Comparison of ENCODE assay signal across 22 mouse cellular contexts in genomic region chr3:55157413-55157812, GRCm38 (mm10). TPM values are rescaled to one million over a fixed set of nuclear protein-coding genes. Genes with fewer than 3 reads are reported as not detected.
A peak's percentile ranks its signal among the peaks of the same experiment; 100 is the strongest.
DNase-seq lines count a peak whose midpoint lies in the region; ATAC-seq and TF ChIP-seq lines count a peak whose summit lies in the region.
"Had no signal": no experiment of that assay in that cellular context is flagged by ENCODE, and none has a peak within 500 bp of the region (broad histone marks: within the 10 kb centered on the region; RNA-seq: fewer than 3 reads in every experiment).

No protein-coding gene starts in this region.

- no peak overlapping the region for H3K4me2 ChIP-seq in intestine, embryonic 14.5 days (ENCODE audit: low read length)
- H3K4me2 ChIP-seq in intestine, embryonic 15.5 days (replicated peaks) = no peak overlapping the region
- no peak overlapping the region for H3K4me2 ChIP-seq in forebrain, postnatal 0 days (ENCODE audit: low read depth)
- H3K4me2 ChIP-seq in midbrain, embryonic 16.5 days (ENCODE audit: low read length) = no peak overlapping the region
- H3K4me2 ChIP-seq: embryonic facial prominence, embryonic 13.5 days; liver, embryonic 11.5 days; neural tube, embryonic 13.5 days had no signal

- no peaks in the 10 kb centered on the region for H3K9me3 ChIP-seq in intestine, embryonic 14.5 days (ENCODE audit: control insufficient read depth, low read length)
- no peaks in the 10 kb centered on the region for H3K9me3 ChIP-seq in intestine, embryonic 15.5 days
- no peaks in the 10 kb centered on the region for H3K9me3 ChIP-seq in forebrain, postnatal 0 days (ENCODE audit: low read length)
- H3K9me3 ChIP-seq in midbrain, embryonic 16.5 days (replicated peaks; ENCODE audit: control insufficient read depth, low read length, poor library complexity, severe bottlenecking) = no peaks in the 10 kb centered on the region
- H3K9me3 ChIP-seq: embryonic facial prominence, embryonic 13.5 days; neural tube, embryonic 13.5 days had no signal

- no peak overlapping the region for H3K27ac ChIP-seq in intestine, embryonic 14.5 days (ENCODE audit: low read depth)
- no peak overlapping the region for H3K27ac ChIP-seq in intestine, embryonic 15.5 days
- no peak overlapping the region for H3K27ac ChIP-seq in forebrain, postnatal 0 days (ENCODE audit: low read depth, low read length)
- no peak overlapping the region for H3K27ac ChIP-seq in midbrain, embryonic 16.5 days (ENCODE audit: low read length)
- H3K27ac ChIP-seq: embryonic facial prominence, embryonic 13.5 days; neural tube, embryonic 13.5 days had no signal

- 66% methylated on average over 5 of the region's 5 CpGs for WGBS in intestine, embryonic 14.5 days
- 60% methylated on average over 5 of the region's 5 CpGs for WGBS in intestine, embryonic 15.5 days
- 32% methylated on average over 5 of the region's 5 CpGs for WGBS in forebrain, postnatal 0 days
- WGBS in midbrain, embryonic 16.5 days = 42% methylated on average over 5 of the region's 5 CpGs

- H3K4me3 ChIP-seq in intestine, embryonic 14.5 days (ENCODE audit: low read depth, low read length) = no peak overlapping the region
- no peak overlapping the region for H3K4me3 ChIP-seq in intestine, embryonic 15.5 days (replicated peaks)
- H3K4me3 ChIP-seq in forebrain, postnatal 0 days (ENCODE audit: low read depth, low read length) = no peak overlapping the region
- no peak overlapping the region for H3K4me3 ChIP-seq in midbrain, embryonic 16.5 days (ENCODE audit: low read depth, low read length)
- H3K4me3 ChIP-seq: embryonic facial prominence, embryonic 13.5 days; neural tube, embryonic 13.5 days had no signal

- H3K36me3 ChIP-seq in intestine, embryonic 14.5 days (ENCODE audit: control insufficient read depth, insufficient read depth, low read length) = no peaks in the 10 kb centered on the region
- no peaks in the 10 kb centered on the region for H3K36me3 ChIP-seq in intestine, embryonic 15.5 days
- H3K36me3 ChIP-seq in forebrain, postnatal 0 days (ENCODE audit: insufficient read depth) = no peaks in the 10 kb centered on the region
- H3K36me3 ChIP-seq in midbrain, embryonic 16.5 days (ENCODE audit: control insufficient read depth, insufficient read depth, low read length) = no peaks in the 10 kb centered on the region
- H3K36me3 ChIP-seq: embryonic facial prominence, embryonic 13.5 days; G1E; neural tube, embryonic 13.5 days had no signal

- no peaks in the 10 kb centered on the region for H3K27me3 ChIP-seq in intestine, embryonic 14.5 days (replicated peaks; ENCODE audit: control insufficient read depth, insufficient read depth, low read length)
- no peaks in the 10 kb centered on the region for H3K27me3 ChIP-seq in intestine, embryonic 15.5 days (replicated peaks)
- H3K27me3 ChIP-seq in forebrain, postnatal 0 days (ENCODE audit: insufficient read depth, low read length) = no peaks in the 10 kb centered on the region
- no peaks in the 10 kb centered on the region for H3K27me3 ChIP-seq in midbrain, embryonic 16.5 days (ENCODE audit: control insufficient read depth, insufficient read depth, low read depth, low read length)
- H3K27me3 ChIP-seq: embryonic facial prominence, embryonic 13.5 days; neural tube, embryonic 13.5 days had no signal

- H3K4me1 ChIP-seq in intestine, embryonic 14.5 days (replicated peaks; ENCODE audit: control insufficient read depth, insufficient read depth, low read length) = no peaks in the 10 kb centered on the region
- H3K4me1 ChIP-seq in intestine, embryonic 15.5 days (replicated peaks) = no peaks in the 10 kb centered on the region
- peaks cover 5% of the 10 kb centered on the region; the same call in 1 of the 2 replicates for H3K4me1 ChIP-seq in forebrain, postnatal 0 days (ENCODE audit: insufficient read depth)
- peaks cover 3% of the 10 kb centered on the region for H3K4me1 ChIP-seq in midbrain, embryonic 16.5 days (ENCODE audit: control insufficient read depth, insufficient read depth, low read length)
- H3K4me1 ChIP-seq: embryonic facial prominence, embryonic 13.5 days; megakaryocyte, embryonic 14.5 days had no signal

- H3K9ac ChIP-seq in intestine, embryonic 14.5 days (ENCODE audit: low read length) = no peak overlapping the region
- H3K9ac ChIP-seq in intestine, embryonic 15.5 days = no peak overlapping the region
- H3K9ac ChIP-seq in forebrain, postnatal 0 days = no peak overlapping the region
- no peak overlapping the region for H3K9ac ChIP-seq in midbrain, embryonic 16.5 days (ENCODE audit: low read depth, low read length)
- H3K9ac ChIP-seq: embryonic facial prominence, embryonic 13.5 days; neural tube, embryonic 13.5 days had no signal

- no peak for ATAC-seq in intestine, embryonic 14.5 days (replicated peaks; ENCODE audit: low FRiP score, low TSS enrichment, low read depth)
- no peak for ATAC-seq in intestine, embryonic 15.5 days
- peak; percentile 85 for ATAC-seq in forebrain, postnatal 0 days
- peak; percentile 59 for ATAC-seq in midbrain, embryonic 16.5 days
- ATAC-seq: intestine, postnatal 0 days; lung, postnatal 0 days had no signal

- DNase-seq in intestine, embryonic 14.5 days (ENCODE audit: low spot score) = peak; percentile 36
- peak; percentile 39 for DNase-seq in brain, adult 2 months (ENCODE audit: low read depth, low spot score)
- peak; percentile 25 for DNase-seq in forebrain, postnatal 0 days
- no peak for DNase-seq in layer of hippocampus, postnatal 25 days (ENCODE audit: extremely low spot score in 1 of 2, low spot score in 1 of 2)
- DNase-seq in frontal cortex, adult 2 months (ENCODE audit: extremely low spot score in 1 of 2, low spot score in 1 of 2) = no peak
- DNase-seq: adrenal gland, postnatal 10 days; cerebellum, adult 9-11 months; gastrocnemius, postnatal 10 days; heart, postnatal 10 days; kidney, postnatal 14 days; right cerebral cortex, postnatal 4 days had no signal

- no peak for TF ChIP-seq CTCF in forebrain, postnatal 0 days (IDR thresholded peaks at IDR 0.05; ENCODE audit: low read depth)

RNA-seq across cellular contexts. Expression of gene Ccdc169, which starts 20.3 kb away (rescaled TPM):
- polyA plus RNA-seq in intestine, embryonic 14.5 days (2014; fragmentation: Nextera tagmentation; extraction: Ambion mirVana) = not detected in 2 replicates
- 0.05 TPM in 1 of 2 replicates, not detected in the other for polyA plus RNA-seq in intestine, embryonic 15.5 days (2015; fragmentation: Nextera tagmentation; extraction: Ambion mirVana)
- 0.08 TPM in 1 of 2 replicates, not detected in the other for total RNA-seq in forebrain, postnatal 0 days (2014; rRNA removed)
- 0.06 TPM in 1 of 2 replicates, not detected in the other for polyA plus RNA-seq in forebrain, postnatal 0 days (2015; fragmentation: Nextera tagmentation; extraction: Ambion mirVana)
- 0.10 TPM in 1 of 2 replicates, not detected in the other for polyA plus RNA-seq in midbrain, embryonic 16.5 days (2015; fragmentation: Nextera tagmentation; extraction: Ambion mirVana)
- total RNA-seq in layer of hippocampus, postnatal 25 days (2021) = under 1 TPM; 0.17 to 0.28 TPM
- 0.44 and 0.54 TPM in 2 replicates for polyA plus RNA-seq in frontal cortex, adult 2 months (2012; rRNA removed)
- polyA plus RNA-seq: G1E; liver, embryonic 11.5 days; lung, postnatal 0 days; neural tube, embryonic 13.5 days had no signal

RNA-seq across cellular contexts. Expression of gene Sohlh2, which starts 24.4 kb away (rescaled TPM):
- not detected in 2 replicates for polyA plus RNA-seq in intestine, embryonic 14.5 days (2014; fragmentation: Nextera tagmentation; extraction: Ambion mirVana)
- polyA plus RNA-seq in intestine, embryonic 15.5 days (2015; fragmentation: Nextera tagmentation; extraction: Ambion mirVana) = 0.06 TPM in 1 of 2 replicates, not detected in the other
- total RNA-seq in forebrain, postnatal 0 days (2014; rRNA removed) = not detected in 2 replicates
- polyA plus RNA-seq in forebrain, postnatal 0 days (2015; fragmentation: Nextera tagmentation; extraction: Ambion mirVana) = not detected in 2 replicates
- not detected in 2 replicates for polyA plus RNA-seq in midbrain, embryonic 16.5 days (2015; fragmentation: Nextera tagmentation; extraction: Ambion mirVana)
- not detected for total RNA-seq in layer of hippocampus, postnatal 25 days (2021)
- 0.04 TPM in 1 of 2 replicates, not detected in the other for polyA plus RNA-seq in frontal cortex, adult 2 months (2012; rRNA removed)
- total RNA-seq: adrenal gland, postnatal 10 days; G1E; heart, adult 8-10 months; heart, postnatal 10 days; left cerebral cortex, postnatal 14 days had no signal
- polyA plus RNA-seq: embryonic facial prominence, embryonic 13.5 days; G1E; intestine, postnatal 0 days; liver, embryonic 11.5 days; lung, postnatal 0 days; neural tube, embryonic 13.5 days had no signal

RNA-seq across cellular contexts. Expression of gene Spg20, which starts 45.5 kb away (rescaled TPM):
- 42.8 and 47.1 TPM in 2 replicates for polyA plus RNA-seq in intestine, embryonic 14.5 days (2014; fragmentation: Nextera tagmentation; extraction: Ambion mirVana)
- polyA plus RNA-seq in intestine, embryonic 15.5 days (2015; fragmentation: Nextera tagmentation; extraction: Ambion mirVana) = 32.8 and 37.4 TPM in 2 replicates
- total RNA-seq in forebrain, postnatal 0 days (2014; rRNA removed) = 14.1 and 14.7 TPM in 2 replicates
- 6.5 and 9.2 TPM in 2 replicates for polyA plus RNA-seq in forebrain, postnatal 0 days (2015; fragmentation: Nextera tagmentation; extraction: Ambion mirVana)
- polyA plus RNA-seq in midbrain, embryonic 16.5 days (2015; fragmentation: Nextera tagmentation; extraction: Ambion mirVana) = 13.3 and 14.6 TPM in 2 replicates
- total RNA-seq in layer of hippocampus, postnatal 25 days (2021) = 10 to 100 TPM; 31.9 to 33.1 TPM
- polyA plus RNA-seq in frontal cortex, adult 2 months (2012; rRNA removed) = 20.1 and 20.2 TPM in 2 replicates

Comparison
In these comparisons a context has a peak if more than half of its experiments do, and no peak if none do; other contexts are left out.
1. ATAC-seq: peak in forebrain, postnatal 0 days (single experiment) and midbrain, embryonic 16.5 days (single experiment); none in intestine, embryonic 14.5 days (single experiment) and intestine, embryonic 15.5 days (single experiment).
2. DNase-seq: peak in intestine, embryonic 14.5 days (single experiment), brain, adult 2 months (single experiment) and forebrain, postnatal 0 days (single experiment); none in layer of hippocampus, postnatal 25 days (0 of 2) and frontal cortex, adult 2 months (0 of 2).